Mouse (Mus musculus) small intestine, adult 2 months (tissue): ENCODE measurements around the gene Morc3.

Source experiments
- CTCF ChIP-seq: fragments of 200-500 bp; IDR thresholded peaks from 2 replicates; pipeline ENCODE4 v1.5.1; 2012; ENCODE audit warnings: low read depth, mild to moderate bottlenecking, control low read depth, inconsistent platforms, low read length, moderate library complexity, mixed read lengths; ENCODE audit not compliant: insufficient replicate concordance, insufficient read length; ENCODE audit errors: extremely low read depth
- POLR2A ChIP-seq: fragments of 200-500 bp; IDR thresholded peaks from 2 replicates; pipeline ENCODE4 v1.6.1; 2012; ENCODE audit warnings: low read depth, mild to moderate bottlenecking, control low read depth, inconsistent platforms, low read length, moderate library complexity

DNA sequence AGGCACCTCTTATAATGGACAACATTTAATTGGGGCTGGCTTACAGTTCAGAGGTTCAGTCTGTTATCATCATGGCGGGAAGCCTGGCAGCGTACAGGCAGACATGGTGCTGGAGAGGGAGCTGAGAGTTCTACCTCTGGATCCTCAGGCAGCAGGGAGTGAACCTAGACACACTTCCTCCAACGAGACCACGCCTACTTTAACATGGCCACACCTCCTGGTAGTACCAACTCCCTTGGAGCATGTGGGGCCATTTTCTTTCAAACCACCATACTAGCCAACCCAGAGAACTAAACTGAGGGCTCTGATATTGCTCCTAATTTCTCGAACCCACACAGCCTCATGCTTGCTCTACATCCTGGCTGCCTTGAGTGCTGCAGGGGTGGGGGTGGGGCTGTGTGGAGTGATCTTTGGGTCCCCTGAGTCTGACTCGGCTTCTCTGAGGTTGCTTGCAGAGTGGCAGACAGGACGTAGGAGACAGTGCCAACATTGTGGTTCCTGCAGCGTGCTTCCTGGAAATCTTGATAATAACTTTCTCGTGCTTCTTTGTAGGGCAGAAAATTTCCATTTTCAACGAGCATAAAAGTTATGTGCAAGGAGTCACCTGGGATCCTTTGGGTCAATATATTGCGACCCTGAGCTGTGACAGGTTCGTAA, 59.2 kb downstream of the Morc3 start:
- no peak for TF ChIP-seq POLR2A
- no peak for TF ChIP-seq CTCF
